Mouse (Mus musculus) embryonic fibroblast, embryonic 13.5 days (primary cell): ENCODE data around the gene Sos2.

Experiments used
- CTCF ChIP-seq: IDR thresholded peaks from 2 replicates; pipeline ENCODE4 v1.5.1; 2011; ENCODE audit warnings: mild to moderate bottlenecking, control low read depth, low read length, moderate library complexity, borderline replicate concordance; ENCODE audit not compliant: insufficient read depth
- POLR2A ChIP-seq: IDR thresholded peaks from 2 replicates; pipeline ENCODE4 v1.6.1; 2011; ENCODE audit warnings: low read depth, mild to moderate bottlenecking, control low read depth, low read length, moderate library complexity

DNA sequence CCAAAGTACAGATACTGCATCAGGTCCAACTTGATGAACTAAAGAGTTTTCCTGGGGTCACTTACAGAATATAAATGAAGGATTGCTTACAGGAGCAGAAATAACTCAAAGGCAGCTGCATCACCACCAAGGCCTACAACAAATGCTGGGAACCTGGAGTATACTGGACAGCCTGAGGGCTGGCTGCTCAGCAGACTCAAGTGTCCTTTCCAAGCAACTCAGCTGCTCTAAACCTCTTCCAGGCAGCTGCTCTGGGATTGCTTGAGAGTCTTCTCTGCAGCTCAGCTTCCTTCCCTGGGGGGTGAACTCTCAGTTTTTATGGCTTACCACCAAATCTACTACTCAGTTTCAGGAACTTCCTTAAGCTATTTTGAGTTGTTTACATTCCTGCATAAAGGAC is 7.4 kb upstream of the Sos2 start:
- no peak for TF ChIP-seq CTCF
- TF ChIP-seq POLR2A, result no peak
